Mouse (Mus musculus) CH12.LX (cell line): Measurements from ENCODE around the gene Gli2. TPM values are rescaled to one million over a fixed set of nuclear protein-coding genes. Genes with fewer than 3 reads are reported as not detected.

ENCODE experiments used
- DNase-seq: peaks from one replicate; pipeline ENCODE4 v3.0.0-alpha.2; 2013; ENCODE audit errors: extremely low read depth
- H3K27ac ChIP-seq: 2 replicates; pipeline ENCODE4 v1.5.1; 2012; ENCODE audit warnings: low read depth, mild to moderate bottlenecking, control low read depth, moderate library complexity; ENCODE audit not compliant: insufficient read depth
- H3K27me3 ChIP-seq: replicated peaks from 2 replicates; pipeline ENCODE3; 2012; ENCODE audit warnings: inconsistent platforms
- H3K36me3 ChIP-seq, 2 experiments: replicated peaks in 1 of 2; 2 replicates each; pipeline versions ENCODE3 to v1.6.1; 2012; ENCODE audit warnings: inconsistent platforms in 1 of 2, low read length in 1 of 2, mild to moderate bottlenecking in 1 of 2, mixed read lengths in 1 of 2, moderate library complexity in 1 of 2; ENCODE audit not compliant: control insufficient read depth in 1 of 2, insufficient read depth in 1 of 2
- H3K4me1 ChIP-seq, 2 experiments: 2 replicates each; pipeline ENCODE4 v1.6.1; 2012; ENCODE audit warnings: inconsistent platforms in 1 of 2, moderate library complexity in 1 of 2; ENCODE audit not compliant: insufficient read depth in 2 of 2, control insufficient read depth in 1 of 2
- H3K4me2 ChIP-seq: 2 replicates; pipeline ENCODE4 v1.6.1; 2012; ENCODE audit warnings: low read depth, mild to moderate bottlenecking, control low read depth; ENCODE audit not compliant: poor library complexity, insufficient read depth, severe bottlenecking
- H3K4me3 ChIP-seq, 3 experiments: fragments of 150-350 bp in 1 of 3; sonication (generic) in 1 of 3; replicated peaks in 1 of 3; 2 replicates each; pipeline versions ENCODE3 to v1.5.1; 2011 to 2012; ENCODE audit warnings: low read depth in 2 of 3, low read length in 2 of 3, mild to moderate bottlenecking in 2 of 3, moderate library complexity in 2 of 3, control low read depth in 1 of 3, improper control_type of control experiment in 1 of 3, inconsistent platforms in 1 of 3, mixed read lengths in 1 of 3; ENCODE audit not compliant: poor library complexity in 1 of 3
- H3K79me2 ChIP-seq: replicated peaks from 2 replicates; pipeline ENCODE4 v1.6.1; 2012; ENCODE audit warnings: mild to moderate bottlenecking, moderate library complexity; ENCODE audit not compliant: control insufficient read depth, poor library complexity, insufficient read depth, severe bottlenecking; ENCODE audit errors: extremely low read depth
- H3K9ac ChIP-seq: 2 replicates; pipeline ENCODE4 v1.6.1; 2012; ENCODE audit warnings: low read depth, mild to moderate bottlenecking, control low read depth, moderate library complexity; ENCODE audit not compliant: insufficient read depth
- H3K9me3 ChIP-seq: replicated peaks from 2 replicates; pipeline ENCODE3; 2012; ENCODE audit warnings: low read length, inconsistent platforms, mixed read lengths
- BHLHE40 ChIP-seq: IDR thresholded peaks from 2 replicates; pipeline ENCODE4 v1.6.1; 2011; ENCODE audit warnings: mild to moderate bottlenecking, low read depth, low read length, improper control_type of control experiment
- CHD1 ChIP-seq: IDR thresholded peaks from 2 replicates; pipeline ENCODE4 v1.6.1; 2012; ENCODE audit warnings: low read depth, low read length, improper control_type of control experiment, inconsistent platforms
- E2F4 ChIP-seq: IDR thresholded peaks from 2 replicates; pipeline ENCODE4 v1.6.1; 2011; ENCODE audit warnings: low read depth, low read length, improper control_type of control experiment; ENCODE audit not compliant: insufficient replicate concordance
- EP300 ChIP-seq: IDR thresholded peaks from 2 replicates; pipeline ENCODE4 v1.6.1; 2011; ENCODE audit warnings: low read length, improper control_type of control experiment
- ETS1 ChIP-seq: conservative IDR thresholded peaks from 2 replicates; pipeline ENCODE4 v1.6.1; 2012; ENCODE audit warnings: low read depth, mild to moderate bottlenecking, inconsistent platforms, low read length, improper control_type of control experiment, moderate library complexity
- HCFC1 ChIP-seq: IDR thresholded peaks from 2 replicates; pipeline ENCODE4 v1.6.1; 2012; ENCODE audit warnings: low read depth, mild to moderate bottlenecking, inconsistent platforms, low read length, improper control_type of control experiment
- IRF4 ChIP-seq: IDR thresholded peaks from 2 replicates; pipeline ENCODE4 v1.6.1; 2014; ENCODE audit warnings: low read depth, mild to moderate bottlenecking, inconsistent platforms, low read length, improper control_type of control experiment
- JUN ChIP-seq: IDR thresholded peaks from 2 replicates; pipeline ENCODE4 v1.6.1; 2011; ENCODE audit warnings: low read depth, mild to moderate bottlenecking, low read length, improper control_type of control experiment, moderate library complexity; ENCODE audit not compliant: insufficient read depth
- JUND ChIP-seq: conservative IDR thresholded peaks from 2 replicates; pipeline ENCODE4 v1.6.1; 2011; ENCODE audit warnings: low read depth, low read length, improper control_type of control experiment
- KAT2A ChIP-seq: IDR thresholded peaks from 2 replicates; pipeline ENCODE4 v1.6.1; 2012; ENCODE audit warnings: low read length, improper control_type of control experiment, inconsistent platforms; ENCODE audit not compliant: insufficient replicate concordance
- MAFK ChIP-seq: IDR thresholded peaks from 2 replicates; pipeline ENCODE4 v1.6.1; 2011; ENCODE audit warnings: low read length, improper control_type of control experiment; ENCODE audit not compliant: insufficient replicate concordance
- MAZ ChIP-seq: IDR thresholded peaks from 2 replicates; pipeline ENCODE4 v1.6.1; 2012; ENCODE audit warnings: low read depth, mild to moderate bottlenecking, inconsistent platforms, low read length, improper control_type of control experiment, moderate library complexity
- MYC ChIP-seq: IDR thresholded peaks from 2 replicates; pipeline ENCODE4 v1.6.1; 2011; ENCODE audit warnings: low read depth, mild to moderate bottlenecking, improper control_type of control experiment, low read length
- PAX5 ChIP-seq: IDR thresholded peaks from 2 replicates; pipeline ENCODE4 v1.6.1; 2012; ENCODE audit warnings: low read length, inconsistent platforms, mixed read lengths
- POLR2A ChIP-seq: IDR thresholded peaks from 2 replicates; pipeline ENCODE4 v1.6.1; 2011; ENCODE audit warnings: low read depth, mild to moderate bottlenecking, improper control_type of control experiment, low read length
- POLR2AphosphoS2 ChIP-seq: IDR thresholded peaks from 2 replicates; pipeline ENCODE4 v1.6.1; 2011; ENCODE audit warnings: low read depth, low read length, improper control_type of control experiment
- RAD21 ChIP-seq: IDR thresholded peaks from 2 replicates; pipeline ENCODE4 v1.6.1; 2011; ENCODE audit warnings: low read depth, mild to moderate bottlenecking, low read length, improper control_type of control experiment, moderate library complexity
- RCOR1 ChIP-seq: conservative IDR thresholded peaks from 2 replicates; pipeline ENCODE4 v1.6.1; 2012; ENCODE audit warnings: low read depth, mild to moderate bottlenecking, inconsistent platforms, low read length, improper control_type of control experiment
- SIN3A ChIP-seq: IDR thresholded peaks from 2 replicates; pipeline ENCODE4 v1.6.1; 2012; ENCODE audit warnings: low read length, improper control_type of control experiment, inconsistent platforms
- TBP ChIP-seq: conservative IDR thresholded peaks from 2 replicates; pipeline ENCODE4 v1.6.1; 2011; ENCODE audit warnings: low read depth, low read length, improper control_type of control experiment
- TCF12 ChIP-seq: IDR thresholded peaks from 2 replicates; pipeline ENCODE4 v1.6.1; 2014; ENCODE audit warnings: low read depth, mild to moderate bottlenecking, inconsistent platforms, low read length, improper control_type of control experiment
- USF1 ChIP-seq: IDR thresholded peaks from 2 replicates; pipeline ENCODE4 v1.6.1; 2014; ENCODE audit warnings: low read depth, mild to moderate bottlenecking, inconsistent platforms, low read length, improper control_type of control experiment
- ZC3H11A ChIP-seq: IDR thresholded peaks from 2 replicates; pipeline ENCODE4 v1.6.1; 2012; ENCODE audit warnings: low read depth, mild to moderate bottlenecking, inconsistent platforms, low read length, improper control_type of control experiment
- ZKSCAN1 ChIP-seq: IDR thresholded peaks from 2 replicates; pipeline ENCODE4 v1.6.1; 2012; ENCODE audit warnings: low read depth, inconsistent platforms, low read length, improper control_type of control experiment, borderline replicate concordance
- ZNF384 ChIP-seq: IDR thresholded peaks from 2 replicates; pipeline ENCODE4 v1.6.1; 2012; ENCODE audit warnings: low read depth, low read length, improper control_type of control experiment, inconsistent platforms
- dilution Hi-C: fragments of 300-500 bp; cut with MboI; formaldehyde crosslinking; loops from 2 replicates; pipeline ENCODE4 v1.14.3; 2020; ENCODE audit warnings: low sequenced_read_pairs; ENCODE audit not compliant: extremely low pct_unique_long_range_greater_than_20kb, extremely low pct_ligation_motif_present
- in situ Hi-C: fragments of 300-500 bp; cut with MboI; formaldehyde crosslinking; loops from 3 replicates; pipeline ENCODE4 v1.14.3; 2019; ENCODE audit warnings: low sequenced_read_pairs, low pct_ligation_motif_present, low pct_unique_long_range_greater_than_20kb, mixed read lengths
- polyA plus RNA-seq: library from polyadenylated mRNA; unstranded; fragments of >175 nt; gene quantifications from 2 replicates; pipeline ENCODE4 v1.2.1, GENCODE M21; 2012; ENCODE audit warnings: low read depth; ENCODE audit not compliant: insufficient read length
- total RNA-seq, 2 experiments: library from RNA; depleted of rRNA; stranded (reverse); fragments of 300-350 nt in 1 of 2; fragments of >200 nt in 1 of 2; gene quantifications; 2 replicates each; pipeline ENCODE4 v1.2.3; 2012 to 2014

Gli2 gene
- total and polyA plus RNA-seq, 3 experiments, result not detected

DNA sequence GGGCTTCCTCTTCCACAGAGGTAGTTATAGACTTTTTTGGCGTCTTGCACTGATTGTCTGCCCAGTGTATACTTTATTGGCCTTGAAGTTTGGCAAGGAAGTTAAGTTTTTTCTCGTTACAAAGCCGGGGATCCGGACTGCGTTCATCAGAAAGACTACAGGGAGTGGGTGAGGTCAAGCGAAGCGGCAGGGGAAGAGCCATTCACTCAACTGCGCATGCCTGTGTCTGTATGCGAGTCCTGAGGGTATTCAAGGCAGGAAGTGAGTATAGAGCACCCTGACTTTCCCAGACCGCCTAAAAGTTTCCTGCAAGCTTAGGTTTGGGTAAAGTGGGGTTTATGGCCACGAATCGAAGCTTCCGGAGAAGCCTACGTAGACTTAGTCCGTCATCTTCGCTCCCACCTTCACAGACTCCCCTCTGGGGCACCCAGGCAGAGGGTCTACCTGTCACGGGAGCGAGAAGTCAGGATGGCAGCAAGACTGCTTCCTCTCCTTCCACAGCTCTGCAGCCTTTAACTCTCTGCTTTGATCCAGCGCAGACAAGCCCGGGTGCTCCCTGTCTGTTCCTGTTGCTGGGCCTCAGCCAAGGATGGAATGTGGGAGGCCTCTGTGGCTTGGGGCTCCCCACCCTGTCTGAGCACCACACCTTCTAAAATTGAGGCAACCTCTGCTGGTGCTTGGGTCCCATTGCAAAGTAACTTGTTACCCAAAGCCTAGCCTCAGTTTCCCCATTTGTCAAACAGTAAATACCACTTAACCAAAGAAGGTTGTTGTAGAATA is 11.7 kb upstream of the Gli2 start:
- no peak overlapping the region for H3K4me2 ChIP-seq
- no peaks in the 10 kb centered on the region for H3K36me3 ChIP-seq
- no peak overlapping the region for H3K4me3 ChIP-seq
- TF ChIP-seq RCOR1 (no peak), BHLHE40 (no peak), HCFC1 (no peak), JUND (no peak), USF1 (no peak), E2F4 (no peak), RAD21 (no peak), MAZ (no peak), KAT2A (no peak), SIN3A (no peak), ETS1 (no peak), TBP (no peak), POLR2A (no peak), PAX5 (no peak), ZNF384 (no peak), ZKSCAN1 (no peak), MAFK (no peak), ZC3H11A (no peak)
- no peak overlapping the region for H3K9ac ChIP-seq
- no peak for DNase-seq
- dilution Hi-C loops, result no loop called here
- H3K9me3 ChIP-seq, result peaks cover 83% of the 10 kb centered on the region
- no peak overlapping the region for H3K27ac ChIP-seq
- in situ Hi-C loops, result no loop called here
- H3K79me2 ChIP-seq, result no peaks in the 10 kb centered on the region
- no peaks in the 10 kb centered on the region for H3K27me3 ChIP-seq
- H3K4me1 ChIP-seq, result no peaks in the 10 kb centered on the region

DNA sequence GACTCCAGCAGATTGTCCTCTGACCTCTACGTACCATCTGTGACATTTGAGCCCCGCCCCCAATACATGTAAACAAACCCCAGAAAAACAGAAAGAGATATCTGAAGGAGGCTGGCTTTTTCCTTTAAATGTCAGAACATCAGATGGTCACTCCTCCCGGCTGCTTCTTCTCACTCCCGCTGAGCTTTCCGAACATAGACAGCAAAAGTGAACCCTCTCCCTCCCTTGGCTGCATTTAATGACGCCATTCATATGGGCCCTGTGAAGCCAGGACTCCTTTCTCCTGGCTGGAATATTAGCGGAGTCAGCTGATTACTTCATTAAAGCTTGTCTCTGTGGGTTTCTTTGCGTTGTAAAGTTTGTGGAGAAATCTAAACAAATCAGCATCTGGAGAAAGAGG is 3.1 kb upstream of the Gli2 start:
- H3K4me2 ChIP-seq, result no peak overlapping the region
- no peaks in the 10 kb centered on the region for H3K36me3 ChIP-seq
- H3K9ac ChIP-seq, result no peak overlapping the region
- no peaks in the 10 kb centered on the region for H3K79me2 ChIP-seq
- no peak for DNase-seq
- H3K9me3 ChIP-seq, result peaks cover 86% of the 10 kb centered on the region
- no peak overlapping the region for H3K4me3 ChIP-seq
- TF ChIP-seq MYC, result no peak
- TF ChIP-seq POLR2AphosphoS2, result no peak
- TF ChIP-seq KAT2A, result no peak
- no peak for TF ChIP-seq TCF12
- TF ChIP-seq CHD1, result no peak
- TF ChIP-seq USF1, result no peak
- no peak for TF ChIP-seq JUN
- no peak for TF ChIP-seq IRF4
- no peak for TF ChIP-seq RCOR1
- TF ChIP-seq EP300, result no peak
- no peak for TF ChIP-seq SIN3A
- TF ChIP-seq ETS1, result no peak
- in situ Hi-C loops (no loop called here), dilution Hi-C loops (no loop called here)
- H3K27ac ChIP-seq, result no peak overlapping the region
- no peaks in the 10 kb centered on the region for H3K4me1 ChIP-seq
- H3K27me3 ChIP-seq, result no peaks in the 10 kb centered on the region
